Mouse (Mus musculus): ENCODE measurements around the gene Krt33b.

Krt33b gene

GRCm38 (mm10) chr11:99993620-99994383 lies 35.9 kb downstream of the Krt33b start, which contains the start of gene Krtap17-1:
TSS of gene Krtap17-1 (minus strand) at chr11:99993994.
- no peak for DNase-seq (ENCODE audit: extremely low spot score)

GRCm38 (mm10) chr11:99990571-99990970 lies 39.1 kb downstream of the Krt33b start:
- no peak for DNase-seq (ENCODE audit: extremely low spot score)

- no peak for DNase-seq (ENCODE audit: extremely low spot score)
These were observed 39.7 kb downstream of the Krt33b start for GRCm38 (mm10) chr11:99989881-99990405.

- DNase-seq (ENCODE audit: extremely low spot score) = no peak
These were observed 41.1 kb downstream of the Krt33b start for GRCm38 (mm10) chr11:99988530-99988929.

GRCm38 (mm10) chr11:99986180-99986647 lies 43.5 kb downstream of the Krt33b start, which contains the start of gene Krtap16-1:
TSS of gene Krtap16-1 (minus strand) at chr11:99986597.
- no peak for DNase-seq (ENCODE audit: extremely low spot score)

- no peak for DNase-seq (ENCODE audit: extremely low spot score)
These were observed 44.2 kb downstream of the Krt33b start for GRCm38 (mm10) chr11:99985291-99986092.

GRCm38 (mm10) chr11:99983442-99983841 lies 46.2 kb downstream of the Krt33b start:
- no peak for DNase-seq (ENCODE audit: extremely low spot score)

- DNase-seq (ENCODE audit: extremely low spot score) = no peak
These were observed 46.9 kb downstream of the Krt33b start for GRCm38 (mm10) chr11:99982731-99983130.

- no peak for DNase-seq (ENCODE audit: extremely low spot score)
These were observed 50.7 kb downstream of the Krt33b start, which contains the start of gene Krtap29-1 for GRCm38 (mm10) chr11:99978953-99979352. TSS of gene Krtap29-1 (minus strand) at chr11:99979053.

All from embryo, embryonic 9.5 days (tissue).